Mouse (Mus musculus) gastrocnemius, postnatal 36 days (tissue): ENCODE measurements at regions not wholly inside any gene's neighbourhood (a gene's known extent, or its start where the extent isn't known, plus 50 kb on each side); places are given as distances from the start of the nearest gene placed in this dataset.
"Not testable (repeated sequence)": the region's sequence is repeated elsewhere in the genome, so short reads cannot be mapped to it uniquely, and the experiment has no call there.

Experiments used
- DNase-seq, 2 experiments: peaks; one replicate each; pipeline ENCODE4 v3.0.0; 2022
- intact Hi-C: fragments of 180-260 bp; cut with DNase I; formaldehyde crosslinking; loops from one replicate; pipeline ENCODE4 v1.15.1; 2025

DNA sequence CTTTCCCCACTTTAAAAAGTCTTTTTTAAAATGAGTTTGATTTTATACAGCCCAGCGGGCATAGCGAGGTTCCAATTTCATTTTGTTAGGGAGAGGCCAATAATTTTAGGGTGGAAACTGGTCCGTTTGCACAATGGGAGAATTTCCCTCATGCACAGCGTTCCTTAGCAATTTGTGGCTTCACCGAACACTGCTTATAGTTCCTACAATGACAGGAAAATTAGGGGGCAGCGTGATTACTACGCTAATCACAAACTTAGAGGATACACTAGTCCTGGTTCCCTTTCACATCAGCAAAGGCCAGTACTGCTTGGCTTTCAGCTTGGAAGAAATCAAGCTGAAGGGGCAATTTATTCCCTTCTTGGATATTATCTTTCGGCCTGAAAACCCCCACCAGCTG lies 745.1 kb upstream of the Gm19410 start:
- intact Hi-C loops = no loop called here
- no peak for DNase-seq

- intact Hi-C loops = no loop called here
- DNase-seq = no peak
Measured at GRCm38 (mm10) chr8:35022649-35023048, 742.9 kb upstream of the Gm19410 start.

- intact Hi-C loops = no loop called here
- no peak for DNase-seq
Measured at GRCm38 (mm10) chr8:35047798-35048197, 717.8 kb upstream of the Gm19410 start.

DNA sequence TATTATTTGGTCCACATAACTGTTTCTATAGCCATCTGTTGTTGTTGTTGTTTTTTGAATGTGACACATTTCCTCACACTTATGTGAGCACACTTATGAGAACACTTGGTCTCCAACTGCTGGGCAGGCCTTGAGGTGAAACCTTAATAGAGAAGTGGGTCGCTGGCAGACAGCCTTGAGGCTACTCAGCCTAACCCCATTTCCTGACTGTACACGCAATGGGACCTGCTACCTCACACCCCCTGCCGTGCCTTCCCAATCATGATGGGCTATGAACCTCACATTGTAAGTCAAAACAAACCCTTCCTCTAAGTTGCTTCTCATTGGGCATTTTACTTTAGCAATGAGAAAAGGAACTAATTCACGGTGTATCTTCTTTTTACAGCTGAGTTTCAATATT lies 712.1 kb upstream of the Gm19410 start:
- intact Hi-C loops = no loop called here
- no peak for DNase-seq

DNA sequence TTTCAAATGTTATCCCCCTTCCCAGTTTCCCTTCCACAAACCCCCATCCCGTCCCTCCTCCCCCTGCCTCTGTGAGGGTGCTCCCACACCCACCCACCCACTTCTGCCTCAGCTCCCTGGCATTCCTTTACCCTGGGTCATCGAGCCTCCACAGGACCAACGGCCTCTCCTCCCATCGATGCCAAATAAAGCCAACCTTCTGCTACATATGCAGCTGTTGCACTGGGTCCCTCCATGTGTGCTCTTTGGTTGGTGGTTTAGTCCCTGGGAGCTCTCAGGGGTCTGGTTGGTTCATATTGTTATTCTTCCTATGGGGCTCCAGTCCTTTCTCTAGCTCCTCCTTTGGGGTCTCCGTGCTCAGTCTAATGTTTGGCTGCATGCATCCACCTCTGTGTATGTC lies 704.5 kb upstream of the Gm19410 start:
- intact Hi-C loops = no loop called here
- no peak for DNase-seq

DNA sequence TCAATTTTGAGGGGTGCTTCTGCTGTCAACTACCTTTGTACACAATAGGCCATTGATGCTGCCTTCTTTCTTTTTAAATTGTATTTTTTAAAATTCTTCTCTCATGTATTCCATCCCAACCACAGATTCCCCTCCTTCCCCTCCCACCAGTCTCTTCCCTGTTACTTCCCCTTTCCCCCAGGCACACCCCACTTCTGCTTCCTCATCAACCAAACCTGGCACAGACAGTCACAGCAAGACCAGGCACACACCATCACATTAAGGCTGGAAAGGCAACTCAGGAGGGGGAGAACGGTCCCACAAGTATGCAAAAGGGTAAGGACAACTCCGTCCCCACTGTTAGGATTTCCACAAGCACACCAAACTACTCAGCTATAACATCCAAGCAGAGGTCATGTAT lies 697.4 kb upstream of the Gm19410 start:
- no peak for DNase-seq
- intact Hi-C loops = no loop called here

GRCm38 (mm10) chr8:35070246-35070989 lies 695.2 kb upstream of the Gm19410 start:
- intact Hi-C loops = no loop called here
- no peak for DNase-seq

GRCm38 (mm10) chr8:35075971-35076370 lies 689.6 kb upstream of the Gm19410 start:
- intact Hi-C loops = no loop called here
- no peak for DNase-seq

- DNase-seq = no peak
- intact Hi-C loops = no loop called here
Measured at GRCm38 (mm10) chr8:35083161-35083560, 682.4 kb upstream of the Gm19410 start.

GRCm38 (mm10) chr8:35087070-35087469 lies 678.5 kb upstream of the Gm19410 start:
- intact Hi-C loops = no loop called here
- no peak for DNase-seq

DNA sequence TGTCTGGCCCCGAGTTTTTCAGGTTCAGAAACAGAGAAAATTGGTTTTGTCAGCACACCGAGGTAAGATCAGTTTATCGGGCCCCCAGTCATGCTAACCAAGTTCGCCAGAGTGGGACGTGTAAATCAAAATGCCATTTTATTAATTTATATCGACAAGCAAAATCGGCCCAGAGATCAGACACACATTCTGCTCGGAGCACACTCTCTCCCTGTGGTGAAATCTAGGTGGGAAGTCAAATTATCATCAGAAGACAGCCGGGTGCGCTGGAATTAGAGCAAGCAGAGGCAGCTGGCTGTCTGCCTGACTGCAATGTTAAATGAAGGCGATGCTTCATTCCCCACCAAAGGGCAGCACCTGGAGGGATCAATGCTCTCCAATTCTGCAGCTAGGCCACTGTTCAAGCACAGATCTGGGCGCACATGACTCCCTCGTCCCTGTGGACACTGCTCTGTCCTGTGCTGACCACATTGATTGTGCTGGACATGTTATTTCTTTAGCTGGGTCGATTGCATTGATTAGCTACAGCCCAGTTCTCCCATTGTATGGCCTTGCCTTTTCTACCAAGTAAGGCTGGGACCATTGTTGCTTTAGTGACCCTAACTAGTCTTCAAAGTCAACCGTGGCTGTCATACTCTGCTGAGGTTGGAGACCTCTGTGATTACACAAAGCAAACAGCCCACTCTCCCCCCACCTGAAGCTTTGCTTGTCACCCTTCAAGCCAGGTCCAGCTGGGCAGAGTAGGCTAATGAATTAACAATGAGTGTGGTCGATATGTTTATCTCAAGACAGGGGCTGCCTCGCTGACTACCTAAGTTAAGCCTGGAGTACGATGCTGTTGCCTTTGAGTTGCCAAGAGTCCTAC lies 677.0 kb upstream of the Gm19410 start:
- intact Hi-C loops = no loop called here

GRCm38 (mm10) chr8:35089519-35089918 lies 676.1 kb upstream of the Gm19410 start:
- intact Hi-C loops = no loop called here
- DNase-seq = no peak

More for the DNA sequence above, 677.0 kb upstream of the Gm19410 start:
- DNase-seq = no peak

DNA sequence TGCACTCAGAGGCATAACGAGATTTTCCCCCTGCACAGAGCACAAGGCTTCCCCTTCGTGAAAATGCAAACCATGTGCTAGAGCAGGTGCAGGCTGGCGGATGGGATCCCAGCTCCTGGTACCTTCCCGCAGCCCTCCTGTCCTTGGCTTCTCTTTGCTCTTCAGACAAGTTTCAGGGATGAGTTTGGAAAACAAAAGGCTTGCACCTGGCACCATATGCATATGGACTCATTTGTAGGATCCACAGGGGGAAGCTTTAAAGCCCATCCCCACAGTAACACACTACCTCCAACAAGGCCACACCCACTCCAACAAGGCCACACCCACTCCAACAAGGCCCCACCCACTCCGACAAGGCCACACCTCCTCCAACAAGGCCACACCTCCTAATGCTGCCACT lies 663.9 kb upstream of the Gm19410 start:
- DNase-seq = no peak
- intact Hi-C loops = no loop called here

DNA sequence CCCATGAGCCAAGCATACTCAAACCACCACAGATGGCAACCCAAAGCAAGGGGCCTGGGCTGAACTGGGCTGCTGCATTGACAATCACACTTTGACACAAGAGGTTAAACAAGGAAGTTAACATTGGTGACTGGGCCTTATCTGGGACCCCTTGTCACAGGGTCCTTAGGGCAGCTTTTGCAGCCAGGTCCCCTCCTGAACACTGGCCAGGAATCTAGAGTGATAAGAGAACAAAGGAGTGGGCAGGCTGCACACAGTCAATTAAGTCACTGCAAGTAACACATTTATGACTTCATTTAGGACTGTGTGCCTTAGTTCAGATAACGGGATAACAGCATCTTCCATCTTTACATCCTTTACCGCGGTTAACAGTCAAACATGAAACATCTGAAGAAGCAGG lies 663.5 kb upstream of the Gm19410 start:
- DNase-seq, intact Hi-C loops: not testable (repeated sequence)

DNA sequence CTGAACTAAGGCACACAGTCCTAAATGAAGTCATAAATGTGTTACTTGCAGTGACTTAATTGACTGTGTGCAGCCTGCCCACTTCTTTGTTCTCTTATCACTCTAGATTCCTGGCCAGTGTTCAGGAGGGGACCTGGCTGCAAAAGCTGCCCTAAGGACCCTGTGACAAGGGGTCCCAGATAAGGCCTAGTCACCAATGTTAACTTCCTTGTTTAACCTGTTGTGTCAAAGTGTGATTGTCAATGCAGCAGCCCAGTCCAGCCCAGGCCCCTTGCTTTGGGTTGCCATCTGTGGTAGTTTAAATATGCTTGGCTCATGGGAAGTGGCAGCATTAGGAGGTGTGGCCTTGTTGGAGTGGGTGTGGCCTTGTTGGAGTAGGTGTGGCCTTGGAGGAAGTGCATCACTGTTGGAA lies 661.1 kb upstream of the Gm19410 start:
- intact Hi-C loops, DNase-seq: not testable (repeated sequence)

DNA sequence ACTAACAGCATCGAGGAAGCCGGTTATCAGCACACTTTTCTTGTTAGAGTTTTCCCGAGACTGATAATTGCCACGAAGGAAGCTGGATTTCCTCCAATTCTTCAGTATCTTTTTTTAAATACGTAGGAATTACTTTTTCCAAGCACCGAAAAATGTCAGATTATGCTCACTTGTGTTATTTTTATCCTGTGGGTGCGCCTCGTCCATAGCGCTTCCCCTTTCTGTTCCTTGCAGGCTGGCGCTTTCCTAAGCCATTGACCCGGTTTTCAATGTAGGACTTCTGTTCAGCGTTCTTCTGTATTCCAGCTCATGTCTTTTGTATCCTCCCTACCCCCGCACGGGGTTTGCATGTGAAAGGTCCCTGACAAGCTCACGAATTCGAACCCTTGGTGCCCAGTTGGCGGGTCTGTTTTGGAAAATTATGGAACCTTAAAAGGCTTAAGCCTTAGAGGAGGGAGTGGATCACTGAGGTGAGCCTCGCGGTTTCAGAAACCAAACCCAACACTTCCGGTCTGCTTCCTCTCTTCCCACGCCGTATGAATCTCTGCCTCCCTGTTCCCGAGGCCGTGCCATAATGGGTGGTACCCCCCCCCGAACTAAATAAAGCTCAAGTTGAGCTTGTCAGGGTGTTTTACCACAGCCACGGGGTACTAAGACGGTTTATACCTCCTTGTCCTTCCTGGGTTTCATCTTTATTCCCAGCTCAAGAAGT lies 655.9 kb upstream of the Gm19410 start:
- DNase-seq = no peak
- intact Hi-C loops = no loop called here

- DNase-seq = no peak
- intact Hi-C loops = no loop called here
Measured at GRCm38 (mm10) chr8:35110286-35110685, 655.3 kb upstream of the Gm19410 start.

DNA sequence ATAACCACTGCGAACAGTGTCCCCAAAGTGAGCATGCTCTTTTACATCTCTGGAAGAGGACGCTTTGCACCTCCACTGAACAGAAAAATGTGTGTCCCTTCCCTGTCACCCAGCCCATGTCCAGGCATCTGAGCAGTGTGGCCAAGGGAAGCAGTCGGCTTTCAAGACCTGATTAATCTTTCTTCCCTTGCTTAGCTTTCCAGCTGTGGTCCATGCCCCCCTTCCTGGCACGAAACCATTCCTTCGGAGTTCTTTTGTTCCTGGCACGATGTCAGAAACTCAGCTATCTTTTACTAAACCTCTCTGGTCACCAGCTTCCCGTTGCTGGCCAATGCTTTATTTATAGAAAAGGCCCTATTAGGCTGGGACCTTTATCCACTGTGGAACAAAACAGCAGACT lies 654.5 kb upstream of the Gm19410 start:
- intact Hi-C loops = no loop called here
- no peak for DNase-seq

- intact Hi-C loops = no loop called here
- no peak for DNase-seq
Measured at GRCm38 (mm10) chr8:35112591-35113265, 652.9 kb upstream of the Gm19410 start.

GRCm38 (mm10) chr8:35114031-35114430 lies 651.6 kb upstream of the Gm19410 start:
- DNase-seq = no peak

GRCm38 (mm10) chr8:35120612-35121011 lies 645.0 kb upstream of the Gm19410 start:
- intact Hi-C loops = no loop called here
- DNase-seq = no peak

More at GRCm38 (mm10) chr8:35114031-35114430, 651.6 kb upstream of the Gm19410 start:
- intact Hi-C loops = no loop called here
